Mouse (Mus musculus): ENCODE data around the gene Sds. TPM values are rescaled to one million over a fixed set of nuclear protein-coding genes. Genes with fewer than 3 reads are reported as not detected.

Sds gene
- total RNA-seq, 2 experiments from 2014 or later, result not detected

DNA sequence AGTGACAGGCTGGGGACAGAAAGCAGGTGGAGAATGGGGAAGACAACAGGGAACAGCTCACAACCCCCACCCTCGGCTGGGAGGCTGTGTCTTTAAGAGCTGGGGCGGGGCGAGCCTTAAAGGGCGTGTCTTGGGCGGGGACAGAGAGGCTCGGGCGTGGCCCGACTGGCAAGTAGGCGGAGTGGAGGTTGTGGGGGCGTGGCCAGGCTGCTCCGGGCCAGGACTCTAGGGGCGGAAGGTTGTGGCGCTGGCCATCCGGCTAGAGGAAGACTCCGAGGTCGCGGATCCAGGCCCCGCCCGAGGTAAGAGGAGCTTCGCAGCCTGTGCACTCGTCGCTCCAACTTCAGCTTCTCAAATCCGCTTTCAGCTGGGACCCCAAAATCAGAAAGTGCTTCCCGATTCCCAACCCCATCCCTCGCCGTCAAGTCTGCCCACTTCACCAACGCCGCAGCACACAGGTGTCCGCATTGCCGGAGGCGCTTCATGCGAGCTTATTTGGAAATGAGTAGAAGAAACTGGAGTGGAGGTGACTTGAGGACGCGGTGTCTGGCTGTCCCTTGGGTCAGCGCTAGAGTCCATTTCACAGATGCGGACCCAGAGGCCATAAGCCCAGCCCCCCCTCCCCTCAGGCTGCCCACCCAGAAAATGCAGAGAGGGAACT is 34.8 kb downstream of the Sds start, which contains the start of gene Slc8b1:
Gene Slc8b1 (plus strand): TSS at position 187 of the 661 bp plus-strand sequence.
- ATAC-seq (replicated peaks; ENCODE audit: low FRiP score, poor library complexity, severe bottlenecking), result peak; percentile 94

DNA sequence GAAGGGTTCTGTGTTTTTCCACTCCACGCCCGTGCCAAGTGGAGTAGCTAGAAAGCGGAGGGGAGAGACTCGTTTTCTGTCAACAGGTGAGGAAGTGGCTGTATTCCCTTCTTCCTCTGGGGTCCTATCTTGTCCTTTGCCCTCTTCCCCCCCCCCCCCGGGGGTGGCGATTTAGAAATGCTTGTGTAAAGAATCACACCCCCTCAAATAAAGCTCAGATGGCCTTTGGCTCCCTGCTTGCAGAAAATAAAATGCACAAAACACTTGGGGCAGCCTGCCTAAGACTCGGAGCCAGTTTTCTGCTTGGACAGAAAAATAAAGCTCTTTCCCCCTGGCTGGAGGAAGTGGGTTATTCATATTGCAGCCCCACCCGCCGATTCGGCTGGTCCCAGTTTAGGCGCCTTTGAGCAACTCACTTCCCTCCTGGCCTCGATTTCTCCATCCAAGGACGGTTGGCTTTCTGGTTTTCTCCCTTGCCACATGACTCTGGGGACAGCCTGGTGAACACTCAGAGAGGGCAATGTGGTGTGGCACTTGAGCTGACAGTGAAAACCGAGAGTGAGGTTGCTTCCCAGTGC is 35.4 kb downstream of the Sds start:
- ATAC-seq (replicated peaks; ENCODE audit: low FRiP score, poor library complexity, severe bottlenecking), result no peak

- no peak for ATAC-seq (replicated peaks; ENCODE audit: low FRiP score, poor library complexity, severe bottlenecking)
Measured at GRCm38 (mm10) chr5:120512911-120513555, 36.7 kb downstream of the Sds start.

GRCm38 (mm10) chr5:120514031-120514677 is 37.8 kb downstream of the Sds start:
- no peak for ATAC-seq (replicated peaks; ENCODE audit: low FRiP score, poor library complexity, severe bottlenecking)

GRCm38 (mm10) chr5:120514754-120515153 is 38.4 kb downstream of the Sds start:
- no peak for ATAC-seq (replicated peaks; ENCODE audit: low FRiP score, poor library complexity, severe bottlenecking)

DNA sequence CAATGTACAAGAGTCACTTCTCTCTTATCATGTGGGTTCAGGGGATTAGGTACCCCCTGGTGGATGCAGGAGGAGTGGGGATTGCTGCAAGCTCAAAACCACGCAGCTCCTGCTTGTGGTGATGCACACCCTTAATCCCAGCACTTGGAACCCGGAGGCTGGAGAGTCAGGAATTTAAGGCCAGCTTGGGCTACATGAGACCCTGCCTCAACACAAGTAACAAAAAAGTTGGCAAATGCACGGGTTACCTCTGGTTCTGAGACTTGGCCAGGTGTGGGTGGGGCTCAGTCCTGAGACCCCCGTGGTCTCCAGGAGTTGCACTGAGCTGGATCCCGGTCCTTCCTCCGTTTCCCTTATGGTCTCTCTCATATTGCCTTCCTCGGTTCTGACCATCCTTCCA is 39.1 kb downstream of the Sds start:
- ATAC-seq (replicated peaks; ENCODE audit: low FRiP score, poor library complexity, severe bottlenecking), result no peak

GRCm38 (mm10) chr5:120516221-120516984 is 40.1 kb downstream of the Sds start:
- no peak for ATAC-seq (replicated peaks; ENCODE audit: low FRiP score, poor library complexity, severe bottlenecking)

DNA sequence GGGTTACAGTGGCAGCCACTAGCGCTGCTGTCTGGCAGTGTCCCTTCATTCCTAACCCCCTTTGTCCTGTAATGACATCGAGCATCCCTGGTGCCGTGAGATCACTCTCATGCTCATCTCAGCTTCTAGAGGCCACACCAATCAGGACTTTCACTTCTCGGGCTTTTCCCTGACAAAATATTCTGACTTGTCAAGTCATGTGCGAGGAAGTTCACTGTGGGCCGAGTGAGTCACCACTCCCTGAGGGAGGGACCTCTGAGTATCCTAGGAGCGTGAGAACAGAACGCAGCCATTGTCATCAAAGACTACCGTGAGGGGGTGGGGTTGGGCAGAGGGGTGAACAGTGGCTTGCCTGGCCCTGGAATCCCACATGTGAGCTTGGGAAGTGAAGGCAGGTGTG is 41.2 kb downstream of the Sds start:
- ATAC-seq (replicated peaks; ENCODE audit: low FRiP score, poor library complexity, severe bottlenecking), result no peak

DNA sequence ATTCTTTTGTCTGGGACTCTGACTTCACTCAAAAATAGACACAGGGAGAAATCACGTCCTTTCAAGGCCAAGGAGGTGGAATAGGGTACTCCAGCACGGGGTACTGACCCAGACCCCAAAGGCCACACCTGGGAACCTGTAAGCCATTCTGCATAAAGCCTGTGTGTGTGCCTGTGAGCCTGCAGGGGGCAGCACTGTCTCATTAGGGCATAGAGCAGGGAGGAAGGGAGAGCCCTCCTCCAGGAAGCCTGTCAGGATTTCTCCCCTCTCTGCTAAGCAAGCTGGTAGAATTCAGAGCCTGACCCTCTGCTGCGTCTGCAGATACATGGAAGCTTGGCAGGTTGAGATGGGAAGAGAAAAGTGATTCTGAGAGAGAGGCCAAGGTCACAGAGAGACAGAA is 46.3 kb downstream of the Sds start:
- ATAC-seq (replicated peaks; ENCODE audit: low FRiP score, poor library complexity, severe bottlenecking), result peak; percentile 70

- peak; percentile 68 for ATAC-seq (replicated peaks; ENCODE audit: low FRiP score, poor library complexity, severe bottlenecking)
Measured at GRCm38 (mm10) chr5:120524736-120525135, 48.4 kb downstream of the Sds start.

DNA sequence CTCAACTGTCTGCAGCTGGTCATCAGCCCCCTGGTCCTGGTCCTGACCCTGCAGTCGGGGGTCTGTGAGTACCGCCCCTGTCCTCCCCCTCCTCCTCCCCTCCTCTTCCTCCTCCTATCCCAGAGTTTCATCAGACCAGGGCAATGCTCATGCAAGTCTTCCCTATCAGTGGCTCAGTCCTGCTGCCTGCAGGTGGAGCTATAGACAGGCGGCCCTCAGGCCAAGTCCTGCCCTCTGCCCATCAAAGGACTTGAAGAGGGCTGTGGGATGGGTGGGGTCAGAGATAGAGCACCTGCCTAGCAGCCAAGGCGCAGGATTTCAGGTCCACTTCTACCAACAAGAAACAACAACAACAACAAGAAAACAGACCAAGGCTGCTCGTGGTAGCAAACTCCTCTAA is 49.4 kb downstream of the Sds start:
- peak; percentile 49; the same call in 1 of the 2 replicates for ATAC-seq (replicated peaks; ENCODE audit: low FRiP score, poor library complexity, severe bottlenecking)

GRCm38 (mm10) chr5:120526311-120526710 is 50.0 kb downstream of the Sds start:
- ATAC-seq (replicated peaks; ENCODE audit: low FRiP score, poor library complexity, severe bottlenecking), result no peak

DNA sequence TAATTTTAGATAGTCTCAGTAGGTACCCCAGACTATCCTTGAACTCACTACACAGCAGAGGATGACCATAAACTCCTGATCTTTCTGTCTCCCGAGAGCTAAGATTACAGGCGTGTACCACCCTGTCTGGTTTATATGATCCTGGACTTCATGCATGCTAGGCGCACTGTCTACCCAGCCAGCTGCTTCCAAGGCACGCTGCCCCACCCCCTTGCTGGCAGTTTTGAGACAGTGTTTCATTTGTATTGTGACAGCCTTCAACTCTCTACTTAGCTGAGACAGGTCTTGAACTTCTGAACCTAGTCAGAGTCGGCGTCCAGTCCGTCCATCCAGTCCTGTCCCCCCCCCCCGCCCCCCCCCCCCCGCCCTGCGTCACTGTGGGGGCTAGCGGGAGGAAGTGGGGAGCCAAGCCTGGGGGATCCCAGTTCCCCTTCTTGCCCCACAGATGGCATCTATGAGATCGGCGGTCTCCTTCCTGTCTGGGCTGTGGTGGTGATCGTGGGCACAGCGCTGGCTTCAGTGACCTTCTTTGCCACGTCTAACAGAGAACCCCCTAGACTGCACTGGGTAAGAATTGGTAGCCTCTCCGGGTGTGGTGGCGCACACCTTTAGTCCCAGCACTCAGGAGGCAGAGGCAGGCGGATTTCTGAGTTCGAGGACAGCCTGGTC is 51.1 kb downstream of the Sds start:
- no peak for ATAC-seq (replicated peaks; ENCODE audit: low FRiP score, poor library complexity, severe bottlenecking)

GRCm38 (mm10) chr5:120531631-120532030 is 55.3 kb downstream of the Sds start:
- no peak for ATAC-seq (replicated peaks; ENCODE audit: low FRiP score, poor library complexity, severe bottlenecking)

Other genes starting within 250 kb of the Sds start
- gene Lhx5, start 44.8 kb upstream of the Sds start, total RNA-seq (2015; ENCODE audit: low replicate concordance), result not detected in 2 replicates
- gene Lhx5, start 44.8 kb upstream of the Sds start, total RNA-seq (2017; ENCODE audit: low replicate concordance), result not detected in 2 replicates
- not detected in 2 replicates for gene Sdsl, start 3.7 kb upstream of the Sds start, total RNA-seq (2015; ENCODE audit: low replicate concordance)
- 3.4 and 3.9 TPM in 2 replicates for gene Sdsl, start 3.7 kb upstream of the Sds start, total RNA-seq (2017; ENCODE audit: low replicate concordance)
- gene Plbd2, start 27.1 kb downstream of the Sds start, total RNA-seq (2015; ENCODE audit: low replicate concordance), result 1.7 and 7.7 TPM in 2 replicates
- gene Plbd2, start 27.1 kb downstream of the Sds start, total RNA-seq (2017; ENCODE audit: low replicate concordance), result 1.4 and 3.8 TPM in 2 replicates
- 14.2 and 17.1 TPM in 2 replicates for gene Slc8b1, start 34.6 kb downstream of the Sds start, total RNA-seq (2015; ENCODE audit: low replicate concordance)
- 6.1 and 8.4 TPM in 2 replicates for gene Slc8b1, start 34.6 kb downstream of the Sds start, total RNA-seq (2017; ENCODE audit: low replicate concordance)
- gene Tpcn1, start 112.1 kb downstream of the Sds start, total RNA-seq (2015; ENCODE audit: low replicate concordance), result 199 and 213 TPM in 2 replicates
- 147 and 161 TPM in 2 replicates for gene Tpcn1, start 112.1 kb downstream of the Sds start, total RNA-seq (2017; ENCODE audit: low replicate concordance)
- 3.8 and 10.4 TPM in 2 replicates for gene Iqcd, start 112.5 kb downstream of the Sds start, total RNA-seq (2015; ENCODE audit: low replicate concordance)
- 15.2 and 21.7 TPM in 2 replicates for gene Iqcd, start 112.5 kb downstream of the Sds start, total RNA-seq (2017; ENCODE audit: low replicate concordance)
- 2.7 and 3.8 TPM in 2 replicates for gene Rita1, start 136.1 kb downstream of the Sds start, total RNA-seq (2015; ENCODE audit: low replicate concordance)
- gene Rita1, start 136.1 kb downstream of the Sds start, total RNA-seq (2017; ENCODE audit: low replicate concordance), result 0.84 TPM in 1 of 2 replicates, not detected in the other
- 1.7 and 1.9 TPM in 2 replicates for gene Ddx54, start 136.2 kb downstream of the Sds start, total RNA-seq (2015; ENCODE audit: low replicate concordance)
- 5.2 and 6.0 TPM in 2 replicates for gene Ddx54, start 136.2 kb downstream of the Sds start, total RNA-seq (2017; ENCODE audit: low replicate concordance)
- not detected in 2 replicates for gene Cfap73, start 157.7 kb downstream of the Sds start, total RNA-seq (2015; ENCODE audit: low replicate concordance)
- not detected in 2 replicates for gene Cfap73, start 157.7 kb downstream of the Sds start, total RNA-seq (2017; ENCODE audit: low replicate concordance)
- gene Rasal1, start 172.3 kb downstream of the Sds start, total RNA-seq (2015; ENCODE audit: low replicate concordance), result not detected in 2 replicates
- gene Rasal1, start 172.3 kb downstream of the Sds start, total RNA-seq (2017; ENCODE audit: low replicate concordance), result not detected in 2 replicates
- gene Dtx1, start 235.4 kb downstream of the Sds start, total RNA-seq (2015; ENCODE audit: low replicate concordance), result not detected in 2 replicates
- not detected in 2 replicates for gene Dtx1, start 235.4 kb downstream of the Sds start, total RNA-seq (2017; ENCODE audit: low replicate concordance)